Mouse (Mus musculus): ENCODE measurements around the gene Krt9. TPM values are rescaled to one million over a fixed set of nuclear protein-coding genes. Genes with fewer than 3 reads are reported as not detected.
"Not testable (repeated sequence)": the region's sequence is repeated elsewhere in the genome, so short reads cannot be mapped to it uniquely, and the experiment has no call there.

The Krt9 gene
- polyA plus RNA-seq (2012; rRNA removed), result 0.04 TPM in 1 of 2 replicates, not detected in the other

DNA sequence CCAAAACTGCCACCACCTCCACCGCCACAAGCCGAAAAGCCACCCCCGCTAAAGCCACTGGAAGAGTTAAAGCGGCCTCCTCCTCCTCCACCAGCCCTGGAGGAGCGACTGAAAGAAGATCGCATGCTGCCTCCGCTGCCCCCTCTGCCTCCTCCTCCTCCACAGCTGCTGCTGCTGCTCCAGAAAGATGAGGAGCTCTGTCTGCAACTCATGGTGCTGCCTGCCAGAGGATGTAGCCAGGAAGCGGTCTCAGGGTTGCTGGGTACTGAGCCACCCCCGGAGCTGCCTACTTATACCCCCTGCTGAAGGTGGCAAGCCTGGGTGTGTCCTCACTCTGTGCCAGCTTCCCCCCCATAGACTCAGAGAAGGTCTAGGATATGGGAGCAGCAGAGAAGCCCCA, at the start of gene Krt9:
TSS of gene Krt9 (minus strand) at position 255 of the 400 bp plus-strand sequence.
- DNase-seq (ENCODE audit: low read depth), result no peak

- not testable (repeated sequence) for DNase-seq (ENCODE audit: low read depth)
Measured at GRCm38 (mm10) chr11:100240272-100240671, 47.2 kb upstream of the Krt9 start.

DNA sequence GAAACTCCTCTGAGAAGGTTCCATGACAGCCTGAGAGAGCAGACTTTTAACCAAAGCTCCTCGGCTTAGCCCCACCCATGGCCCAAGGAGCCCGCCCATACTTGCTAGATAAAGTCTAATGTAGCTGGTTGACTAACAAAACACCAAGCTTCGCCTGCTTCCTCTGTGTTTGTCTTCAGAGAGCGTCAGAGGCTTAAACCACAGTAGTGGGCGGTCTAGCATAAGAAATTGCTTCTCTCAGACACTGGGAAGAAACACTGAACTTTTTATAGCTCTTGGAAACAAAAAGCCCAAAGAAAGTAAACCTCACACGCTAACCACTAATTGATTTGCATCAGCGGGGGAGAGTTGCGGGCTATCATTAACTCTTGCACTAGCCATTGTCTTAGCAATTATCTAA, 28.7 kb upstream of the Krt9 start:
- DNase-seq (ENCODE audit: low read depth), result no peak

DNA sequence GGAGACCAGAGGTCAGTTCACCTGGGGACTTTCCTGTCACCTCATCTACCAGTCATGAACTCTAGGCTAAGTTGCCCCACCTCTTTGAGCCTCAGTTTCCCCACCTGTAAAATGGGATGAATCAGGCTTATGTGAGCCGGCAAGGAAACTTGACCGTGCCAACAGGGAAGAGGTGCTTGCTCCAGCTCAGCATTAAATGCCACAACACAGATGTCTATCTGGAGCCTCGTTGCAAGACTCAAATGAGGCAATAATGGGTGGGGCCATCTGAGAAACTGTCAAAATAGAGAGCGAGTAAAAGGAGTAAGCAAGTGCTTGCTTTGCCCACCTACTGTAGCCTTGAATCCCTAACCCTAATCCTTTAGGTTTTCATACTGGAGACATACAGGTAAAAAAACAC, 26.3 kb upstream of the Krt9 start:
- peak; percentile 93 for DNase-seq (ENCODE audit: low read depth)

DNA sequence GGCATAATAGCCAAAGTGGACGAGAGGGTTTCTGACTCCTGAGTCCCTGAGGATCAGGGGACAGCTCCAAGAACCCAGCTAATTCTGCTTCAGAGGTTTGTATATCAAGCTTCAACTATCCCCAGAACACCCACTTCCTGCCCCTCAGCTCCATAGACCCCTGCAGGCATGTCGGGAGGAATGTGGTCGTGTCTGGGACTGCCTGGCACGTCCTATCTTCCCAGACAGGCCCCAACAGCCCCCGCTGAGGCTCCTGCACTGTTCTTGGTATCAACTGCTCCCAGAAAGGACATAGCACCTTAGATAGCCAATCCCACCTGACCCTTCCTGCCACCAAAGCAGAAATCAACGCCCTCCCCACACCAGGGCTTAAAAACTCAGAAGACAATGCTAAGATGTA, 15.5 kb upstream of the Krt9 start:
- DNase-seq (ENCODE audit: low read depth), result no peak

GRCm38 (mm10) chr11:100207498-100207897, 14.5 kb upstream of the Krt9 start, which contains the start of gene Krt14:
Gene Krt14 (minus strand): TSS chr11:100207548.
- DNase-seq (ENCODE audit: low read depth), result no peak

DNA sequence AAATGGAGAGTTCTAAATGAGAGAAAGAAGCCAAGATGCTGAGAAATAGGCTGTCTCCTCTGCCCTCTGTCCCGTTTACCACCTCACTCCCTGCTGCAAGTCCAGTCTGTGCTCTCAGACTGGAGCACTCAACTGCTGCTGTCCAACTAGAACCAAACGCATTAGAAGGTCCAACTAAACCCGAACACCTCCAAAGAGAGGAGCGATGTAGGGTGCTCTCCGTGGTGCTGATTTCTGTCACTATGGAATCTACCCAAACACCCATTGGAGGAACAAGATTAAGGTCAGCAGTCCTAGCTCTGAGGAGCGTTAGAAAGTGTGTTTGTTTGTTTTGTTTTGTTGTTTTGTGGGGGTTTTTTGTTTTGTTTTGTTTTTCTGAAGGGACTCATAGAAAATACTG, 10.4 kb upstream of the Krt9 start:
- no peak for DNase-seq (ENCODE audit: low read depth)

DNA sequence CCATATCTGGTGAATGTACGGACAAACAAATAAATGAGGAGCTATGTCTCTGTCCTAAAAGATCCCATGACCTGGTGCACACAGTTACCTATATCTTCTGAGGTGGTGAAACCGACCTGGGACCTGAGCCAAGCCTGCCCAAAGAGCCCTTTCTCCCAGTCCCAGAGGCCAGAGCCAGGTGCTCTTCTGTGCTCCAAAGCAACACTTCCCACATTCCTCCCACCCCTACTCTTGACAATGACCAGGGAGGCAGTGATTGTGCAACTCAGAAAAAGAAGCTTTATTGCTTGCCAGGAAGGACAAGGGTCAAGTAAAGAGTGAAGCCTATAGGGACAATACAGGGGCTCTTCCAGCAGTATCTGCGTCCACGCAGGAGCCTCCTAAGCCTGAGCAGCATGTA, 9.9 kb upstream of the Krt9 start:
- DNase-seq (ENCODE audit: low read depth), result peak; percentile 97

GRCm38 (mm10) chr11:100200104-100200820, 7.2 kb upstream of the Krt9 start:
- DNase-seq (ENCODE audit: low read depth), result no peak

DNA sequence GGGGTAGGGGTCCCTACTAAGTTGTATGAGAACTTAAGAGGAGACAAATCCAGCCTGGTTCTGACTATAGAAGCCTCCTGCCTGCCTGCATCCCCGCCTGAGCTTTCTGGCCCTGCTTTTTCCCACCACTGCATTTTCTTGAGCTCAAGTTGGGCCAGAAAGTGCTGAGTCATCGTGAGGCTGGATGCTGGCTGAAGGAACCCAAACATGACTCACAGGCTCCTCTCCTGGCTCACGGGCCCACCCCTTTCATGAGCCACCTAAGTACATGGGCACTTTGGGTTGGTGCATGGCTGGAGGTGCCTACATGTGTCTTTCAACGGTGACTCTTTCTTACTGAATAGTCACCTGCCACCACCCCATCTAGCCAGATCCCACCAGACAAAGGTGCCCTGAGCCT, 5.6 kb upstream of the Krt9 start:
- DNase-seq (ENCODE audit: low read depth), result no peak

- DNase-seq (ENCODE audit: low read depth), result no peak
Measured at GRCm38 (mm10) chr11:100191820-100192219, 1.2 kb downstream of the Krt9 start.

DNA sequence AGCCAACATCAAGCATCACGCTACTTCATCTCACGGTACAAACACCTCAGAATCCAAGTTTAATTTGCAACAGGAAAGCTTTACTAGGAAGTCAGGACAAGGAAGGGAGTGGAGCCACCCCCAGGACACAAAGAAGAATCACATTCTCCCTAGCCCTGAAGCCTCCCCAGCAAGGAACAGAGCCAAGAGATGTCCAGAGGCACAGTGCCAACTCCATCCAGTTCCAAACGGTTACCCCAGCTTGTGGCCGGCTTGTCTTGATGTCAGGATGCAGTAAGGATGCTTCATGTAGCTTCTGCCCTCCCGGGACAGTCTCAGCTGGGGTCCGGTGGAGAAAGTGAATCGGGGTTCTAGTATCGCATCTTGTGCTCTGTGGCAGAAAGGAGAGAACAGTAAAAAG, 6.3 kb downstream of the Krt9 start:
- DNase-seq (ENCODE audit: low read depth), result no peak

- DNase-seq (ENCODE audit: low read depth), result no peak
Measured at GRCm38 (mm10) chr11:100181725-100182124, 11.3 kb downstream of the Krt9 start.

- no peak for DNase-seq (ENCODE audit: low read depth)
Measured at GRCm38 (mm10) chr11:100179260-100179659, 13.8 kb downstream of the Krt9 start.

- no peak for DNase-seq (ENCODE audit: low read depth)
Measured at GRCm38 (mm10) chr11:100178307-100178706, 14.7 kb downstream of the Krt9 start.

DNA sequence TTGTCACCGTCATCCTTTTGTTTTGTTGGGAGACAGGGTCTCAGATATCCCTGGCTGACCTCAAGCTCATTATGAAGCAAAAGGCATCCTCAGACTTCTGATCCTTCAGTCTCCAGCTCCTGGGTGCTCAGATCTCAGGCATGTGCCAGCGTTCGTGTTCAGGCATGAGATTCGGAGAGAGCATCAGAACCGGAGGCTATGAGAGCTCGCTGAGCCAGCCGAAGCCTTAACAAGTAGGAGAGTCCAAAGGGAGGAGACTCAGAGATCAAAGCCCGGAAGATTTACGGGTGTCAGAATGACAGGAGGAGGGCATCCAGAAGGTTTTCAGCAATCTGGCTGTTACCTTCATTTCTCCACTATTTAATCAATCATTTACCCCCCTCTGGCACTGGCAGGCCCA, 16.3 kb downstream of the Krt9 start:
- peak; percentile 60 for DNase-seq (ENCODE audit: low read depth)

DNA sequence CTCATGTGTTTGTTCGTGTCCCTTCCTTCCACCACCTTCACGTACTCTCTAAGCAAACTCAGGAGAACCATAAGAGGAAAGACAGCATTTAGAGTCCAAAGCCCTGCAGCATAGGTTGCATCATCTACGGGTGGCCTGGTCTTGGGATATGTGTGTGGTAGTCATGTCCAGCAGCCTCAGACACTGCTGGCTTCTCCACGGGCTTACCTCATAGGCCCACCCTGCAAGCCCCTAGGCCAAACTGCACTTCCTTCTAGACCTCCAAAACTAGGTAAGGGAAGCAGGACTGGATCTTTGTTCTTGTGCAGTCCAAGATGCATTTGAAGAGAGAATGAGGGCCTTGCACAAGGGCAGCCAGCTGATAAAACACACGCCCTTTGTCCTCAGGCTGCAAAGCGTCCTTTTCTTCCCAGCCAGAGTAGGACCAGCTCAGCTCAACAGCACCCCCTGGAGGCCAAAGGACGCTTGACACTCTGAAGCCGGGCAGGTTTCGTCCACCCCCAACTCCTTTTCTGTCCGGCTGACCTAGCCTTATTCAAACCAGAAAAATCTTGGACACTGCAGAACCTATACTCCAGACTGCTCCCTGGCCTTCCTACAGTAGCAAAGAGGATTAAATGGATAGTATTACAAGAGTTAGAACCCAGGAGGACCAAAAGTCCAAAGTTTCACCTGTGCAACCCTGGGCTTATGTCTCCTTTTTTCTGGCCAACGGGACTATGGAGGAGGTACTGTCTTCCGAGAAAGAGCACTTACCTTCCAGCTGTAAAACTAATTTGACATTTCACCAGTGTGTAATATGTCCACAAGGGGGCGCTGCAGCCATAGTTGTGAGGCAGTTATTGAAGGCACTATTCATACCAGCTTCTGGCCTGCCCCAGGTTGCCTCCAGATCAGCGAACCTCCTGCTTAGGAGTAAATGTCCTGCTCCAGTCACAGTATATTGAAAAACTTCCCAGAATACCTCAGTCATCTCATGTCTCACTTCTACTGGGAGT, 24.0 kb downstream of the Krt9 start:
- no peak for DNase-seq (ENCODE audit: low read depth)

- no peak for DNase-seq (ENCODE audit: low read depth)
Measured at GRCm38 (mm10) chr11:100168071-100168470, 25.0 kb downstream of the Krt9 start.

DNA sequence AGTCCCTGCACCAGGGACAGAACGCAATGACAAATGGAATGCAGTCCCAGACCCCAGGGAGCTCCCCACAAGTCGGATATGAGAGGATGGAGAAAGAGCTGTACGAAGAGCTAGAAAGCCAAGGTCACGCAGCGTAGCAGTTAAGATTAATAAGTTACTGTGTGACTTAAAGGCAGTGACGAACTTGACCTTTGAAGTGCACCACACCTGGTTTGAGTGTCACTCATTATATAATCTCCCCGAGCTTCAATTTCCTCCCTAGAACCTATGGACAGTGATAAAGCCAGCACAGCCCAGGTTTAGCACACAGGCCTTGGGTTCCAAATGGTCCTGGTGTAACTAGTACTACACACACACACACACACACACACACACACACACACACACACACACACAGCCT, 28.7 kb downstream of the Krt9 start:
- DNase-seq (ENCODE audit: low read depth), result no peak

DNA sequence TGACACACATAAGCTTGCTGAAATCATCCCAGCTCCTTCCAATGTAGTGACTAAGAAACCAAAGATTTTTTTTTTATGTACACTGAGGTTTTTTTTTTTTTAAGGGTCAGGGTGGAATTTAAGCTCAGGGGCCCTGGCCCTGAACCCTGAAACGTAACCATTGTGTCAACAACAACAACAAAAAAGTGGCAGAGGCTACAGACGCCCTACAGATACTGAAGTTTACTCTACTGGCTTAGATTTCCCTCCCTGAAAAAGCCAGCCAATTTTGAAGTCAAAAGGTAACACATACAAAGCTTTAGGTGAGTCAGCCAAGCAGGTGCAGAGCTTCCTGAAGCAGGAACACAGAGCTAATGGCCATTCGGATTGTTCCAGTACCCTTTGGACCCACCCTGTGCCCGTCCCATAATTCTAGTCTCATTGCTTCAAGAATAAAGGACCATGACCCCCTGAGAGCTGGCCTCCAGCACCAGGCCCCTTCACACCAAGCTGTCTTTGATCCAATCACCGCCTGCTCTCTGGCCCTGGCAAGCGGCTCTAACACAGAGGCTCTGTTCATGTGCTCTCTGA, 35.1 kb downstream of the Krt9 start:
- no peak for DNase-seq (ENCODE audit: low read depth)

GRCm38 (mm10) chr11:100157331-100157730, 35.7 kb downstream of the Krt9 start:
- DNase-seq (ENCODE audit: low read depth), result no peak

- no peak for DNase-seq (ENCODE audit: low read depth)
Measured at GRCm38 (mm10) chr11:100155497-100156255, 37.4 kb downstream of the Krt9 start.

All from gonadal fat pad, adult 2 months (tissue).